In genomic region chr6:120254640-120255039, GRCm38 (mm10) we compare ENCODE assay signal across 26 mouse cellular contexts. TPM values are rescaled to one million over a fixed set of nuclear protein-coding genes. Genes with fewer than 3 reads are reported as not detected.
A peak's percentile ranks its signal among the peaks of the same experiment; 100 is the strongest.
DNase-seq lines count a peak whose midpoint lies in the region; ATAC-seq and TF ChIP-seq lines count a peak whose summit lies in the region.
"Had no signal": no experiment of that assay in that cellular context is flagged by ENCODE, and none has a peak within 500 bp of the region (broad histone marks: within the 10 kb centered on the region; RNA-seq: fewer than 3 reads in every experiment).

No protein-coding gene starts in this region.

- H3K4me1 ChIP-seq in embryonic facial prominence, embryonic 14.5 days (ENCODE audit: control insufficient read depth, insufficient read depth, low read length): no peaks in the 10 kb centered on the region
- H3K4me1 ChIP-seq in embryonic facial prominence, embryonic 10.5 days: peaks cover 11% of the 10 kb centered on the region
- no peaks in the 10 kb centered on the region for H3K4me1 ChIP-seq in midbrain, postnatal 0 days (ENCODE audit: insufficient read depth, low read length)
- H3K4me1 ChIP-seq: neural tube, embryonic 13.5 days had no signal

- peak; percentile 75; the same call in 1 of the 2 replicates for ATAC-seq in embryonic facial prominence, embryonic 14.5 days (ENCODE audit: low read depth)
- no peak for ATAC-seq in midbrain, postnatal 0 days (ENCODE audit: low FRiP score)
- ATAC-seq: forebrain, embryonic 16.5 days; hindbrain, postnatal 0 days had no signal

- TF ChIP-seq CTCF in midbrain, postnatal 0 days (IDR thresholded peaks at IDR 0.05): no peak

- H3K9me3 ChIP-seq in embryonic facial prominence, embryonic 14.5 days (ENCODE audit: control insufficient read depth, low read length): no peaks in the 10 kb centered on the region
- H3K9me3 ChIP-seq in embryonic facial prominence, embryonic 10.5 days: no peaks in the 10 kb centered on the region
- H3K9me3 ChIP-seq in midbrain, postnatal 0 days (ENCODE audit: low read length): no peaks in the 10 kb centered on the region
- H3K9me3 ChIP-seq: limb, embryonic 12.5 days; neural tube, embryonic 13.5 days had no signal

- H3K36me3 ChIP-seq in embryonic facial prominence, embryonic 14.5 days (ENCODE audit: control insufficient read depth, insufficient read depth, low read length): no peaks in the 10 kb centered on the region
- no peaks in the 10 kb centered on the region for H3K36me3 ChIP-seq in embryonic facial prominence, embryonic 10.5 days (replicated peaks)
- no peaks in the 10 kb centered on the region for H3K36me3 ChIP-seq in midbrain, postnatal 0 days (ENCODE audit: insufficient read depth, low read length)
- H3K36me3 ChIP-seq: limb, embryonic 12.5 days; neural tube, embryonic 13.5 days had no signal

- 46% methylated on average over 4 of the region's 4 CpGs for WGBS in embryonic facial prominence, embryonic 14.5 days
- WGBS in embryonic facial prominence, embryonic 10.5 days: 46% methylated on average over 4 of the region's 4 CpGs
- 72% methylated on average over 4 of the region's 4 CpGs for WGBS in midbrain, postnatal 0 days

- no peaks in the 10 kb centered on the region for H3K27me3 ChIP-seq in embryonic facial prominence, embryonic 14.5 days (replicated peaks; ENCODE audit: control insufficient read depth, insufficient read depth, low read length)
- no peaks in the 10 kb centered on the region for H3K27me3 ChIP-seq in embryonic facial prominence, embryonic 10.5 days (replicated peaks; ENCODE audit: low read depth, poor library complexity, severe bottlenecking)
- H3K27me3 ChIP-seq in midbrain, postnatal 0 days (ENCODE audit: insufficient read depth, low read length): no peaks in the 10 kb centered on the region
- H3K27me3 ChIP-seq: limb, embryonic 12.5 days; neural tube, embryonic 13.5 days had no signal

- H3K27ac ChIP-seq in embryonic facial prominence, embryonic 14.5 days (replicated peaks; ENCODE audit: low read depth, low read length): no peak overlapping the region
- H3K27ac ChIP-seq in embryonic facial prominence, embryonic 10.5 days (replicated peaks): no peak overlapping the region
- H3K27ac ChIP-seq in midbrain, postnatal 0 days (ENCODE audit: low read depth, low read length): no peak overlapping the region
- H3K27ac ChIP-seq: hindbrain, postnatal 0 days; limb, embryonic 12.5 days; liver, embryonic 14.5 days; neural tube, embryonic 13.5 days had no signal

- peak; percentile 58 for DNase-seq in embryonic facial prominence, embryonic 14.5 days (ENCODE audit: low spot score)
- no peak for DNase-seq in embryonic facial prominence, embryonic 10.5 days (ENCODE audit: low spot score)
- DNase-seq in kidney, adult 8-10 months: peak; percentile 77 to 80
- peak; percentile 69 to 71 for DNase-seq in kidney, postnatal 25 days
- peak; percentile 36 for DNase-seq in yolk sac, embryonic 10.5 days (ENCODE audit: low spot score)
- DNase-seq in T-cell, adult 2 months (ENCODE audit: low spot score): no peak
- DNase-seq in adrenal gland, postnatal 14 days: no peak
- no peak for DNase-seq in midbrain, postnatal 0 days (ENCODE audit: low spot score)
- DNase-seq: adrenal gland, adult 8-10 months; cerebellum, adult 18-20 months; gastrocnemius, adult 2 months; lung, postnatal 14 days; right cerebral cortex, postnatal 14 days; thymus, adult 2 months had no signal

- H3K4me2 ChIP-seq in embryonic facial prominence, embryonic 14.5 days (ENCODE audit: low read depth, low read length): no peak overlapping the region
- no peak overlapping the region for H3K4me2 ChIP-seq in midbrain, postnatal 0 days (ENCODE audit: low read depth, low read length, poor library complexity, severe bottlenecking)
- H3K4me2 ChIP-seq: limb, embryonic 12.5 days; neural tube, embryonic 13.5 days had no signal

- no peak overlapping the region for H3K4me3 ChIP-seq in embryonic facial prominence, embryonic 14.5 days (ENCODE audit: low read depth, low read length)
- no peak overlapping the region for H3K4me3 ChIP-seq in embryonic facial prominence, embryonic 10.5 days
- no peak overlapping the region for H3K4me3 ChIP-seq in midbrain, postnatal 0 days (ENCODE audit: low read depth, low read length)
- H3K4me3 ChIP-seq: gastrocnemius, adult 2 months; limb, embryonic 12.5 days; neural tube, embryonic 13.5 days had no signal

- no peak overlapping the region for H3K9ac ChIP-seq in embryonic facial prominence, embryonic 14.5 days (ENCODE audit: low read depth, low read length)
- H3K9ac ChIP-seq in midbrain, postnatal 0 days (replicated peaks; ENCODE audit: low read length, poor library complexity, severe bottlenecking): no peak overlapping the region
- H3K9ac ChIP-seq: limb, embryonic 12.5 days; liver, embryonic 14.5 days; neural tube, embryonic 13.5 days had no signal

RNA-seq across cellular contexts. Expression of gene D330020A13Rik, which starts 39.5 kb away (rescaled TPM):
- 0.46 and 0.71 TPM in 2 replicates for polyA plus RNA-seq in embryonic facial prominence, embryonic 14.5 days (2014; fragmentation: Nextera tagmentation; extraction: Ambion mirVana)
- 0.21 and 0.25 TPM in 2 replicates for polyA plus RNA-seq in embryonic facial prominence, embryonic 10.5 days (2016; fragmentation: Nextera tagmentation; extraction: Ambion mirVana)
- total RNA-seq in adrenal gland, postnatal 14 days (2021): not detected in 2 replicates
- total RNA-seq in midbrain, postnatal 0 days (2014; rRNA removed): not detected in 2 replicates
- polyA plus RNA-seq in midbrain, postnatal 0 days (2015; fragmentation: Nextera tagmentation; extraction: Ambion mirVana): 0.20 TPM in 1 of 2 replicates, not detected in the other
- total RNA-seq: CH12.LX; gastrocnemius, adult 2 months; granulocyte monocyte progenitor cell, adult 5-6 weeks; hematopoietic stem cell, adult 5-6 weeks; layer of hippocampus, adult 8-10 months; left cerebral cortex, adult 18-20 months; megakaryocyte-erythroid progenitor cell, adult 5-6 weeks; monocyte, adult 5-6 weeks had no signal
- polyA plus RNA-seq: forebrain, embryonic 16.5 days; hindbrain, postnatal 0 days; liver, embryonic 14.5 days; thymus, adult 2 months had no signal

RNA-seq across cellular contexts. Expression of gene B4galnt3, which starts 39.7 kb away (rescaled TPM):
- 1.1 and 1.3 TPM in 2 replicates for polyA plus RNA-seq in embryonic facial prominence, embryonic 14.5 days (2014; fragmentation: Nextera tagmentation; extraction: Ambion mirVana)
- 0.41 and 0.52 TPM in 2 replicates for polyA plus RNA-seq in embryonic facial prominence, embryonic 10.5 days (2016; fragmentation: Nextera tagmentation; extraction: Ambion mirVana)
- total RNA-seq in adrenal gland, postnatal 14 days (2021): 5.4 and 5.6 TPM in 2 replicates
- total RNA-seq in midbrain, postnatal 0 days (2014; rRNA removed): 0.61 and 0.82 TPM in 2 replicates
- 0.06 and 0.16 TPM in 2 replicates for polyA plus RNA-seq in midbrain, postnatal 0 days (2015; fragmentation: Nextera tagmentation; extraction: Ambion mirVana)
- total RNA-seq: granulocyte monocyte progenitor cell, adult 5-6 weeks; hematopoietic stem cell, adult 5-6 weeks; megakaryocyte-erythroid progenitor cell, adult 5-6 weeks; monocyte, adult 5-6 weeks had no signal

Comparison
In these comparisons a context has a peak if more than half of its experiments do, and no peak if none do; other contexts are left out.
1. DNase-seq: peak in embryonic facial prominence, embryonic 14.5 days (single experiment), kidney, adult 8-10 months (2 of 2), kidney, postnatal 25 days (2 of 2) and yolk sac, embryonic 10.5 days (single experiment); none in embryonic facial prominence, embryonic 10.5 days (single experiment), T-cell, adult 2 months (single experiment), adrenal gland, postnatal 14 days (single experiment) and midbrain, postnatal 0 days (single experiment).